Mouse (Mus musculus) liver, embryonic 16.5 days (tissue): ENCODE results near the gene Ubqln1. TPM values are rescaled to one million over a fixed set of nuclear protein-coding genes. Genes with fewer than 3 reads are reported as not detected.

Source experiments
- ATAC-seq: fragments of 200-750 bp; cut with Nextera tagmentation; 2 replicates; pipeline ENCODE4 v1.8.0; 2017; ENCODE audit warnings: low read depth, mild to moderate bottlenecking, moderate number of reproducible peaks, moderate library complexity
- H3K27ac ChIP-seq: fragments of 300-500 bp; sonication (generic); 2 replicates; pipeline ENCODE4 v1.5.1; 2014; ENCODE audit warnings: mild to moderate bottlenecking, low read length
- H3K27me3 ChIP-seq: fragments of 300-500 bp; sonication (generic); 2 replicates; pipeline ENCODE4 v1.6.1; 2014; ENCODE audit warnings: low read depth, low read length, mixed read lengths; ENCODE audit not compliant: control insufficient read depth, insufficient read depth
- H3K36me3 ChIP-seq: fragments of 300-500 bp; sonication (generic); 2 replicates; pipeline ENCODE4 v1.6.1; 2014; ENCODE audit warnings: mild to moderate bottlenecking; ENCODE audit not compliant: control insufficient read depth, insufficient read depth
- H3K4me1 ChIP-seq: fragments of 300-500 bp; sonication (generic); 2 replicates; pipeline ENCODE4 v1.6.1; 2014; ENCODE audit warnings: low read depth, low read length, mixed read lengths; ENCODE audit not compliant: control insufficient read depth
- H3K4me2 ChIP-seq: fragments of 300-500 bp; sonication (generic); 2 replicates; pipeline ENCODE4 v1.6.1; 2014; ENCODE audit warnings: low read depth, low read length, mixed read lengths
- H3K4me3 ChIP-seq: fragments of 300-500 bp; sonication (generic); 2 replicates; pipeline ENCODE4 v1.5.1; 2014; ENCODE audit warnings: low read depth, mild to moderate bottlenecking, low read length
- H3K9ac ChIP-seq: fragments of 300-500 bp; sonication (generic); 2 replicates; pipeline ENCODE4 v1.6.1; 2014; ENCODE audit warnings: low read depth, low read length
- H3K9me3 ChIP-seq: fragments of 300-500 bp; sonication (generic); replicated peaks from 2 replicates; pipeline ENCODE4 v1.6.1; 2016; ENCODE audit warnings: low read length; ENCODE audit not compliant: control insufficient read depth
- WGBS: fragments of 180-500 bp; shearing (Covaris S2); extraction: QIAGEN DNeasy Blood & Tissue Kit; methylation state at CpG from one replicate; pipeline ENCODE4 v1.1.7; 2014; ENCODE audit not compliant: insufficient replicate concordance; 5-methylcytosine and 5-hydroxymethylcytosine counted together
- polyA plus RNA-seq: library from polyadenylated mRNA; unstranded; fragments of >200 nt; fragmentation: Nextera tagmentation; extraction: Ambion mirVana; gene quantifications from 2 replicates; pipeline ENCODE4 v1.2.1, GENCODE M21; 2015

Gene Ubqln1
- polyA plus RNA-seq, 1 experiment from 2014 or later, result 38.0 TPM

- no peak overlapping the region for H3K9ac ChIP-seq
- no peak for ATAC-seq
- H3K9me3 ChIP-seq, result no peaks in the 10 kb centered on the region
- H3K27ac ChIP-seq, result no peak overlapping the region
- peaks cover 32% of the 10 kb centered on the region for H3K36me3 ChIP-seq
- H3K4me2 ChIP-seq, result no peak overlapping the region
- no peaks in the 10 kb centered on the region for H3K4me1 ChIP-seq
- 79% methylated on average over 3 of the region's 3 CpGs for WGBS
- no peak overlapping the region for H3K4me3 ChIP-seq
- H3K27me3 ChIP-seq, result no peaks in the 10 kb centered on the region
Measured at GRCm38 (mm10) chr13:58193221-58193620, 22.2 kb downstream of the Ubqln1 start.

- Histone ChIP-seq H3K4me2 (no peak overlapping the region), H3K27ac (no peak overlapping the region), H3K4me3 (no peak overlapping the region), H3K36me3 (peaks cover 32% of the 10 kb centered on the region), H3K9ac (no peak overlapping the region), H3K9me3 (no peaks in the 10 kb centered on the region), H3K4me1 (no peaks in the 10 kb centered on the region), H3K27me3 (no peaks in the 10 kb centered on the region)
- ATAC-seq, result no peak
- 86% methylated on average over 6 of the region's 6 CpGs for WGBS
Measured at GRCm38 (mm10) chr13:58192146-58192545, 23.3 kb downstream of the Ubqln1 start.

GRCm38 (mm10) chr13:58191516-58191915, 23.9 kb downstream of the Ubqln1 start:
- WGBS, result 93% methylated on average over 14 of the region's 14 CpGs
- no peak for ATAC-seq
- Histone ChIP-seq H3K36me3 (peaks cover 32% of the 10 kb centered on the region), H3K4me3 (no peak overlapping the region), H3K27me3 (no peaks in the 10 kb centered on the region), H3K9ac (no peak overlapping the region), H3K27ac (no peak overlapping the region), H3K4me2 (no peak overlapping the region), H3K9me3 (no peaks in the 10 kb centered on the region), H3K4me1 (no peaks in the 10 kb centered on the region)

- ATAC-seq, result peak; percentile 84
- Histone ChIP-seq H3K27ac (no peak overlapping the region), H3K4me1 (no peaks in the 10 kb centered on the region), H3K4me3 (no peak overlapping the region), H3K9me3 (no peaks in the 10 kb centered on the region), H3K36me3 (peaks cover 26% of the 10 kb centered on the region), H3K9ac (no peak overlapping the region), H3K4me2 (no peak overlapping the region), H3K27me3 (no peaks in the 10 kb centered on the region)
- WGBS, result 64% methylated on average over 5 of the region's 5 CpGs
Measured at GRCm38 (mm10) chr13:58189473-58189872, 26.0 kb downstream of the Ubqln1 start.

GRCm38 (mm10) chr13:58188412-58188811, 27.0 kb downstream of the Ubqln1 start:
- 54% methylated on average over 4 of the region's 4 CpGs for WGBS
- H3K9me3 ChIP-seq, result no peaks in the 10 kb centered on the region
- H3K4me1 ChIP-seq, result no peaks in the 10 kb centered on the region
- peaks cover 26% of the 10 kb centered on the region for H3K36me3 ChIP-seq
- no peak overlapping the region for H3K4me2 ChIP-seq
- no peak overlapping the region for H3K9ac ChIP-seq
- no peak overlapping the region for H3K27ac ChIP-seq
- H3K27me3 ChIP-seq, result no peaks in the 10 kb centered on the region
- H3K4me3 ChIP-seq, result no peak overlapping the region
- peak; percentile 57 for ATAC-seq

GRCm38 (mm10) chr13:58187751-58188150, 27.7 kb downstream of the Ubqln1 start:
- Histone ChIP-seq H3K9me3 (no peaks in the 10 kb centered on the region), H3K27ac (no peak overlapping the region), H3K4me1 (no peaks in the 10 kb centered on the region), H3K9ac (no peak overlapping the region), H3K36me3 (peaks cover 26% of the 10 kb centered on the region), H3K27me3 (no peaks in the 10 kb centered on the region), H3K4me2 (no peak overlapping the region), H3K4me3 (no peak overlapping the region)
- 86% methylated on average over 3 of the region's 3 CpGs for WGBS
- no peak for ATAC-seq

GRCm38 (mm10) chr13:58186281-58186680, 29.2 kb downstream of the Ubqln1 start:
- H3K4me2 ChIP-seq, result no peak overlapping the region
- no peak overlapping the region for H3K27ac ChIP-seq
- no peaks in the 10 kb centered on the region for H3K27me3 ChIP-seq
- H3K9ac ChIP-seq, result no peak overlapping the region
- H3K4me3 ChIP-seq, result no peak overlapping the region
- H3K4me1 ChIP-seq, result no peaks in the 10 kb centered on the region
- H3K36me3 ChIP-seq, result peaks cover 16% of the 10 kb centered on the region
- 81% methylated on average over 8 of the region's 8 CpGs for WGBS
- no peaks in the 10 kb centered on the region for H3K9me3 ChIP-seq
- ATAC-seq, result no peak

- Histone ChIP-seq H3K4me3 (no peak overlapping the region), H3K9ac (no peak overlapping the region), H3K27ac (no peak overlapping the region), H3K27me3 (no peaks in the 10 kb centered on the region), H3K4me2 (no peak overlapping the region), H3K4me1 (no peaks in the 10 kb centered on the region), H3K9me3 (no peaks in the 10 kb centered on the region), H3K36me3 (peaks cover 9% of the 10 kb centered on the region; the same call in 1 of the 2 replicates)
- no peak for ATAC-seq
- 79% methylated on average over 3 of the region's 3 CpGs for WGBS
Measured at GRCm38 (mm10) chr13:58184111-58184510, 31.3 kb downstream of the Ubqln1 start.

- WGBS, result 79% methylated on average over 14 of the region's 14 CpGs
- no peak overlapping the region for H3K4me3 ChIP-seq
- no peak overlapping the region for H3K4me2 ChIP-seq
- peak; percentile 64 for ATAC-seq
- peaks cover 19% of the 10 kb centered on the region for H3K36me3 ChIP-seq
- H3K27ac ChIP-seq, result peak overlapping the region; percentile 34; the same call in 1 of the 2 replicates
- no peaks in the 10 kb centered on the region for H3K4me1 ChIP-seq
- H3K9me3 ChIP-seq, result no peaks in the 10 kb centered on the region
- H3K27me3 ChIP-seq, result no peaks in the 10 kb centered on the region
- no peak overlapping the region for H3K9ac ChIP-seq
Measured at GRCm38 (mm10) chr13:58181607-58182551, 33.6 kb downstream of the Ubqln1 start.
